Mouse (Mus musculus): ENCODE results near the gene Mroh2a.

Gene Mroh2a

GRCm38 (mm10) chr1:88290511-88290910 is 63.7 kb downstream of the Mroh2a start:
- peak in 1 of 2 experiments; percentile 60 for DNase-seq (ENCODE audit: low spot score in 2 of 2)

DNA sequence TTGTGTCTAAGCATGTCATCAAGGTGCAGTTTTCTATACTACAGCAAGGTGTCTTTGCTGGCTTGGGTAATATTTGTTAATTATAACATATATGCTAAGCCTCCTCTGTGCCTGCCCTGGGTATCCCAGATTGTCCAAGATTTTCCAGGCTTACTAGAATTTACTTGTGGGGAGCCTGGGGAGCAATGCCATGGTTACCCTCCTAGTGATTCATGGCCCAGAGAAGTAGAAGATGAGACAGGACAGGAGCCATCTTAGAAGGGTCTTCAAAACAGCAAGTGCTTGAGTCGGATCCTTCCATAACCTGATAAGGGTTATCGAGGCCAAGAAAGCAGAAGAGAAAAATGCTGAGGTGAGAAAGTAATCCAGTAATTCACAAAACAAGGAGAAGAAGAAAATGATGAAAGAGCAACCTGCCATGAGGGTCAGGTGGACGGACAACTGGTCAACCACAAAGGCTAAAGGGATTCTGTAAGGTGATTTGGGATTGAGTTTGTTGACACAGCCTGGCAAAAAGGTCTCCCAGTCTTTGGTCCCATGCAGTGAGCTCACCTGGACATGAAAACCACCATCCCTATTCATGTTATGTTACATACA is 64.7 kb downstream of the Mroh2a start:
- DNase-seq (ENCODE audit: low spot score in 2 of 2) = peak in 1 of 2 experiments; percentile 58

DNA sequence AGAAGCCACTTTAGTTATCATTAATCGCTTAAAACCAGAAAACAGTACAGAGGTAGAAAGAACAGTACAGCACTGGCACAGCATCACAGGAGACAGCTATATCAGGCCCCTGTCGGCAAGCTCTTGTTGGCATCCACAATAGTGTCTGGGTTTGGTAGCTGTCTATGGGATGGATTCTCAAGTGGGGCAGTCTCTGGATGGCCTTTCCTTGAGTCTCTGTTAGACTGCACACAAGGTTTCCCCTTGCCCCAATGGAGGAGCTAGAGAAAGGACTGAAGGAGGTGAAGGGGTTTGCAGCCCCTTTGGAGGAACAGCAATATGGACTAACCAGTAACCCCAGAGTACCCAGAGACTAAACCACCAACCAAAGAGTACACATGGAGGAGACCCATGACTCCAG is 65.3 kb downstream of the Mroh2a start:
- no peak for DNase-seq (ENCODE audit: low spot score in 2 of 2)

DNA sequence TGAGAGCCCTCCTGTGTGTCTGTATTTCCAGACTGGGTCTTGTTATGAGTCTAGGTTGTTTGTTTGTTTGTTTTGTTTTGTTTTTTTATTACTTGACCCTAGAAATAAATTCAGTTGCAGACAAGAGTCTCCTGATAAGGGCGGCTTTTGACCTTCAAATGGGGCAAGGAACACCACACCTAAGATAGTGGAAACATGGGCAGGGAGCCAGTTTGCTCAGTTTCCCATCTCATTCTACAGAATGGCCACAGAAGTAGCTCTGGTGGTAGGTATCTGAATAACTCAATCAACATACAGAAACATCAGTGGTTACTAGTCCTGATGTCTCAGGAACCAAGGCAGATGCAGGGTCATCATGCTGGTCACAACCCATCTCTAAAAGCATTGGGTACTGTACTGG is 67.9 kb downstream of the Mroh2a start:
- peak in 1 of 2 experiments; percentile 76 for DNase-seq (ENCODE audit: low spot score in 2 of 2)

DNA sequence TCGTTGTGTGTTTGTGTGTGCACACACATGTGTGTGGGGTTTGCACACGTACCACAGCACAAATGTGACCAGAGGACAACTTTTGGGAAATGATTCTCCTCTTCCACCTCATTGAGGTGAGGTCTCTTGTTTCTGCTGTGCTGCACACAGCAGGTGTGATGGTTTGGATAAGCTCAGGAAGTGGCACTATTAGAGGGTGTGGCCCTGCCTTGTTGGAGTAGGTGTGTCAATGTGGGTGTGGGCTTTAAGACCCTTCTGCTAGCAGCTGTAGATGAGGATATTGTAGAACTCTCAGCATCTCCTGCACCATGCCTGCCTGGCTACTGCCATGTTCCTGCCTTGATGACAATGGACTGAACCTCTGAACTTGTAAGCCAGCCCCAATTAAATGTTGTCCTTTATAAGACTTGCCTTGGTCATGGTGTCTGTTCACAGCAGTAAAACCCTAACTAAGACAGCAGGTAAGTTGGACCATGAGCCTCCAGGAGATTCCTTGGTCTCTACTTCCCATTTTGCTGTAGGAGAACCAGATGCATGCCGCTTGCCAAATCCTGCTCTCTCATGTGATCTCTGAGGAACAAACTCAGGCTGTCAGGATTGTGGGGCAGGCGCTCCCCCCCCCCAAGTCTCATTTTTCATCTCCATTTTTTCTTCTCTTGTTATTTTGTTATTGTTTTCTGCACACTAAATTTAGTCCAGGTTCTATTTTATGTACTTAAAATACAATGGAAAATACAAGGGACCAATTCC is 69.6 kb downstream of the Mroh2a start:
- no peak for DNase-seq (ENCODE audit: low spot score in 2 of 2)

- no peak for DNase-seq (ENCODE audit: low spot score in 2 of 2)
Observed at GRCm38 (mm10) chr1:88297480-88298258, 70.9 kb downstream of the Mroh2a start.

DNA sequence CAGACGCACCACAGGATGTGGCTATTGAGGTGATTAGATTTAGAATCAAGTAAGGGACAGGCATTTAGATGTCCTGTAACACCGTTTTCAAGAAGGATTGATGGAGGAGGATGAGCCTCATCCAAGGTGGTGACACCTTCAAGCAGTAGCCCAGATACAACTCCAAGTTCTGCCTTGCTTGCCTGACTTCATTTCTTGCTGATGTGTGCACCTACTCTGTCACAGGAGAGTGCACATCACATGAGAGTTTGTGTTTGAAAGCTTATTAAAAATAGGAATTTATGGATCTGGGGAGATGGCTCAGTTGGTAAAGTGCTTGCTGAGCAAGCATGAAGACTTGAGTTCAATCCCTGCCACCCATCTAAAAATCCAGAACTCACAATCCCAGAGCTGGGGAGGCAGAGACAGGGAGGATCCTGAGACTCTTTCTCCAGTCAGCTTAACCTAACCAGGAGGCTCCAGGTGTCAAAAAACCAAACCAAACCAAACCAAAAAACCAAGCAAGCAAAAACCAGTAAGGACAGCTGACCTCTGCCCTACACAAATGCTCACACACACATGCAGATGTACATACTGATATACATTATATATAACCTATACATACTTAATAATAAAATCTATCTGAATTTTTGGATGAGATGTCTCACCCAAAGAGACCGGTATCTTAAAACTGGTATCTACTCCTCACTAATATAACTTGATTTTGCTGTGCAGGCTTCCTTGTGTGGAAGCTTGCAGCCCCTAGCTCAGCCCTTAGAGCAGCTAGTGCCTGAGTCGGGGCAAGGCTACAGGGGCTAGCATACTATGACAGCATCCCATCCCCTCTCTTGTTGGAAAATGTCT is 72.1 kb downstream of the Mroh2a start:
- DNase-seq (ENCODE audit: low spot score in 2 of 2) = no peak

DNA sequence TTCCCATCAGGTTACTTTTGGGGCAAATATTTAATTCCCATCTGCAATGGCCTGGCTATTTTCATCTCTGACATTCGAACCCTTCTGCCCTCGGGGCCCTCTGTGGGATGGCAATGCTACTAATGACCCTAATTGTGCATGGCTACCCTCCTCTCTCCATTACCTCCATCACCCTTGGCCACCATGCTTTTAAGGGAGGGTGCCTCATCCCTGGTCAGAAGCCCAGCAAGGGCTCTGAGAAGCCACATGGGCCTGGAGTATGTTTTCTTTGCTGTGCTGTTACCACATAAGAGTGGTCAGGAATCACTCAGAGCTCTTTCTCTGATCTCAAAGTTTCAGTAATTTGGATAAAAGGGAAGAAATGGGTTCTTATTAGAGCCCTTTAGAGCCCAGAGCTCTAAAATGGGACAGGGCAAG is 72.8 kb downstream of the Mroh2a start:
- no peak for DNase-seq (ENCODE audit: low spot score in 2 of 2)

- DNase-seq (ENCODE audit: low spot score in 2 of 2) = no peak
Observed at GRCm38 (mm10) chr1:88300301-88301050, 73.7 kb downstream of the Mroh2a start.

- DNase-seq (ENCODE audit: low spot score in 2 of 2) = no peak
Observed at GRCm38 (mm10) chr1:88301121-88302014, 74.6 kb downstream of the Mroh2a start.

DNA sequence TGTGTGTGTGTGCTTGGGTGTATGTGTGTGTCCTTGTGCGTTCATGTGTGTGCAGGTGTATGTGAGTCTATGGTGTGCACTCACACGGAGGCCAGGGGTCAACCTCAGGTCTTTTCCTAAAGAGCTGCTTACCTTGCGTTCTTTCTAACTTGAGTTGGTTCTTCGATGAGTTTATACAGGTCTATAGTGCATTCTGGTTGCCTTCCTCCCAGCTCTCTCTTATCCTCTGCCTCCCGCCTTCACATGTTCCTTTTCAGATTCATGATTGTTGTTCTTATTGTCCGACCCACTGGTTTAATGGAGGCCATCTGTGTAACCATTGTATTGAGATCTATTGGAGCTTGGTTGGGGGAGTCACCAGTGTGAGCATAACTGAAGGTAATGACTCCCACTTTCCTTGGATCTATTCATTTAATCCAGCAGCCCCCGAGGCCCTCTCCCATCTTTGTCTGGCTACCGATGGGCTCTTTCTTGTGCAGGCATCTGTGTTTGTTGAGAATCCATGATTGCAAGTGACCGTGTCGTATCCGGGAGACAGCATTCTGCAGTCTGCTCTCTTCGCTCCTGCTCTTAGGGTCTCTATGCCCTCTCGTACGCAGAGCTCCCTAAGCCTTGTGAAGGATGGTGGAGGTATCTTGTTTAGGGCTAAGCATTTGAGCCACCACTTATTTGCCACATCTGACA is 75.4 kb downstream of the Mroh2a start:
- no peak for DNase-seq (ENCODE audit: low spot score in 2 of 2)

GRCm38 (mm10) chr1:88303762-88304161 is 77.0 kb downstream of the Mroh2a start:
- DNase-seq (ENCODE audit: low spot score in 2 of 2) = no peak

DNA sequence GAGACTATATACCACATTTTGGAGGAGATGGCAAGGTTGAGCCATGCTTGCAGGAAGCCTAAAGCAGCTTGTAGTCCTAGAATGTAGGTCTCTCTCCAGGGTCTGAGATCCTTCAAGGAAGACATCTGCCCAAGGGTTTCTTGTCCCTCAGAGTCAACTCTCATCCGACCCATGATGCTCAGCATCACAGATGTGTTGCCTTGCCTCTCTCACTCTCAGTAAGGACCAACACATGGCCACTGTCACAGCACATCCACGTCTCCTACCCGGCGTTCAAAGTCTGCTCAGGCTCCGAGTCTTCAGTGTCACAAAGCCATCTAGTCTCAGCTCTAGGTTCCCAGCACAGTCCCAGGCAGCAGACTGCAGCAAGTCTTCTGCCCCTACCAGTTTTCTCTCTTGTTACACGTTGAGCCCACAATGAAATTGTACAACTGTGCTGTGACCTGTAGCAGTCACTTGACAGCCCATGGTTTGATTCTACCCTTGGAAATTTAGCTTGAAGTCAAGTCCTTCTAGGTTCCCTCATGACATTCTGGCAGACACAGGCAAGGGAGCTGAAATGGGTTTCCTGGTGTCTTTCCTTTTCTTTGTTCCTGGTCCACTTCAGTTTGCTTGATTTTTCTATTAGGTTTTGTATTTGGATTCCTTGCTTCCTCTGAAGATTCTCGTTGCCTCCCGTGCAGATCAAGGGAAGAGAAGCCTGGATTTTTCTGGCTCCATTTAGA is 77.6 kb downstream of the Mroh2a start:
- no peak for DNase-seq (ENCODE audit: low spot score in 2 of 2)

DNA sequence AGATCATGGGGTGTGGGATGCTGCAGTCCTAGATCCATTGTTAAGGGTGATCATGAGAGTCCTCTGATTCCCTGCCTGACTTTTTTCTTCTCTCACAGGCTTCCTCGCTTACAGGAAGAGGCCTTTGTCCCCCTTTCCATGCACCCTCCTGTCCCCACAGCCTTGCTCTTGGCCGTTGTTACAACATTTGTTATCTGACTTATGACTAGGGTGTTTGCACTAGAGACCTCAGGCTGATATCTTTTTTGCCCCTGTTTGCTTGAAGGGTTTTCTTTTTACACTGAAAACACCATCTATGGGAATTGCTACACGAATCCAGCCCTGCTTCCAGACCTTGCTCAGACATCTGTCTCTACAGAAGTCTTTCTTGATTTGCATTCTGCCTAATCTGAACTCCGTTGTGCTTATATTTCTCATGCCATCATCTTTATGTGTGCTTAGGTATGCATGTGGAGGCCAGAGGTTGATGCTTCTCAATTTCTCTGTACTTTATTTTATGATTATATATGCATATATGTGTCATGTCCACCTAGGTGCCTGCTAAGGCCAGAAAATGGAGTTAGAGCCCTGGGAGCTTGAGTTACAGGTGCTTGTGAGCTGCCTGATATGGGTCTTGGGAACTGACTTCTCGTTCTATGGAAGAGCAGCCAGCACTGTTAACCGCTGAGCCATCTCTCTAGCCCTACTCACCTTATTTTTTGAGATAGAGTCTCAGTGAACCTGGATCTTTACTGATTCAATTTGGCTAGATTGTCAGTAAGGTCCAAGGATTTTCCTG is 78.4 kb downstream of the Mroh2a start:
- no peak for DNase-seq (ENCODE audit: low spot score in 2 of 2)

DNA sequence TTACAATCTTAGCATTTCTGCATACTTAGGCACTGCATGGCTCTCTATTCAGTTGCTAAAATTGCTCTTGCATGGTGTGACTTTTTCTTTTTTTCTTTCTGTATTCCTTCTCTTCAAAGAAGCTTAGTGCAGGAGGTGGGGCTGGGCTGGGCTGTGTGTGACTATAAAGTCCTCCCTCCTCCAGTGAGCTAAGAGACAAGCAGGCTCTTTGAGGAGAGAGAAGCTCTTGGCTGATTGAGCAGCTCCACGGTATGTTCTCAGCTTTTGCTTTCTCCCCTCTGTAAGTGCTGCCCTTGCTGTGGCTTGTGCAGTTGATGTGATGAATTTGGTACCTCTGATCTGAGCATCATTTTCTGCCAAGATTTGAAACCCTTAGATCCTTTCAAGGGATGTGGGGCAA is 79.8 kb downstream of the Mroh2a start:
- no peak for DNase-seq (ENCODE audit: low spot score in 2 of 2)

GRCm38 (mm10) chr1:88307180-88307579 is 80.4 kb downstream of the Mroh2a start:
- DNase-seq (ENCODE audit: low spot score in 2 of 2) = no peak

DNA sequence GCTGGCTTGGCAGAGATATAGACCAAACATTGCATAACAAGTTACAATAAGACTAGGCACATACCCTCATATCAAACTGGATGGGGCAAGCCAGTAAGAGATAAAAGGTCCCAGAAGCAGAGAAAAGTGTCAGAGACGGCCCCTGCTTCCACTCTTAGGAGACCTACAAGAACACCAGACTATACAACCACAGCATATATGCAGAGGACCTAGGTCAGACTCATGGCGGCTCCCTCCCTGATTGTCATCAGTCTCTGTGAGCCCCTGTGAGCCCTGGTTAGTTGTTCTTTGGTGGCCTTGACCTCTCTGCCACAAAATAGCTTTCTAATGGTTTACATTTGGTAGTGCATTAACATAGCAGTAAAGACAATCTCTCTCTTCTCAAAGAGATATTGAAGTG is 82.2 kb downstream of the Mroh2a start:
- DNase-seq (ENCODE audit: low spot score in 2 of 2) = no peak

DNA sequence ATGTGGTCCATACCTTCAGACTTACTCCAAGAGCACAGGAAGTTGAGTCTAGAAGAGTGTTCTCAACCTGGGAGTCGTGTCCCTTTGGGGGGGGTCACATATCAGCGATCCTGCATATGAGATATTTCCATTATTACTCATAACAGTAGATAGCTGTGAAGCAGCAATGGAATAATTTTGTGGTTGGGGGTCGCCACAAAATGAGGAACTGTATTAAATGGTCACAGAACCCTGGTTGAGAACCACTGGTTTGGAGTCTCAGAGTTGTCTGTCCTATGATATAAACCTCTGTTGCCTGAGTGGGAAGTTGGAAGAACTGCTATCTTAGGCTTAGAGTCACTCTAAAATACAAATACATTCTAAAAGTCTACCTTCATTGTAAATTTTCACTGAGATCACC is 83.1 kb downstream of the Mroh2a start:
- DNase-seq (ENCODE audit: low spot score in 2 of 2) = no peak
